Mouse (Mus musculus): ENCODE measurements around the gene Rimbp2.

The Rimbp2 gene

GRCm38 (mm10) chr5:128932776-128933175 lies 20.5 kb downstream of the Rimbp2 start:
- DNase-seq (ENCODE audit: low read depth, low spot score) = no peak

- DNase-seq (ENCODE audit: low read depth, low spot score) = peak; percentile 43
These were observed 28.2 kb downstream of the Rimbp2 start for GRCm38 (mm10) chr5:128925073-128925472.

DNA sequence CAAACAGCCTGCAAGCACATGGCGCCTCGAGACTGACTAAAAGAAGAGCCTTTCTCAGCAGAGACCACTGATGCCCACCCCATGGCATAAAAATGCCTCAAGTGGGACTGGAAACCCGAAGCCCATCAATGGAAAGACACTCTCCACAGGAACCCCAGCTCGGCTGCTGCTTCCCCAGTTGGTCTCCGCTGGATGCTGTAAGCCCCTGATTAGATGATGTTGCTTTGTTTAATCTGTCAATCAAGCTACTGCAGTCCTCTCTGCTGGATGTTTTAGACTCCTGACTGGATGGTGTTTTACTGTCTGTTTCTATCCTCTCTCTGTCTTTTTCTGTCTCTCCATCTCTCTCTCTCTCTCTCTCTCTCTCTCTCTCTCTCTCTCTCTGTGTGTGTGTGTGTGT lies 33.2 kb downstream of the Rimbp2 start:
- DNase-seq (ENCODE audit: low read depth, low spot score) = no peak

DNA sequence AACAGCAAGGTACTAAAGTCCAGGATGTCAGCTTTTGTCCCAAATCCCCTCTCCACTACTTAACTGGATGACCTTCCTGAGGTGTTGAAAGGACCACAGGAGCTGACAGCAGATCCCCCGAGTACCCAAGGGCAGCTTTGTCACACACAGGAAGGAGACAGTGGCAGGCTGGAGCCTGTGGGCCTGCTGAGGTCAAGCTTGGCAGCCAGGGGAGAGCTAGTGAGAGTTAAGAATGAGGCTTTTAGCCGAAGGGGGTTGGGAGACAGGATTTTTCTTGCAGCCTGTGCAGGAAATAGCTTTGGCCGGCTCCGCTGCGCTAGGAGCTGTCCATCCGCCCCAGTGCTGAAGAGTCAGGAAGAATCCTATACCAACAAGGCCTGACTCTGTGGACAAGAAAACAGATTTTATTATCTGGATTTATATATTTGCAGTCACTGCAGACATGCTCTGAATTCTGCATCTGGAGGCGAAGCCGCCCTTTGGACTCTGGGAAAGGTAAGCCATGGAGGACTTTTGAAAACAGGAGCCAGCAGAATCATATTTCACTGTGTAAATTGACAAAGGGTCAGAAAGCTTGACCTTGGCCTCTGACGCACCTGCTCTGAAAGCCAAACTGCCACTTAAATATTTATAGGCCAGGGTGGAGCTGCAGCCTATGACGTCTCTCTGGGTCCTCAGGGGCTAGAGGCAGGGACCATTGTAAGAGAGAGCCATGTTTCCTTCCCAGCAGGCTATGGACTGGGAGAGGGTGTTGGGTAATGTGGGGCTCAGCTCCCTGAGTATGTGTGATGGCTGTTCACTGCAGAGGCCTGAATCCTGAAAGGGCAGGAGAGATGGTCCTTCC lies 35.9 kb downstream of the Rimbp2 start:
- DNase-seq (ENCODE audit: low read depth, low spot score) = no peak

- no peak for DNase-seq (ENCODE audit: low read depth, low spot score)
These were observed 39.5 kb downstream of the Rimbp2 start for GRCm38 (mm10) chr5:128913820-128914219.

DNA sequence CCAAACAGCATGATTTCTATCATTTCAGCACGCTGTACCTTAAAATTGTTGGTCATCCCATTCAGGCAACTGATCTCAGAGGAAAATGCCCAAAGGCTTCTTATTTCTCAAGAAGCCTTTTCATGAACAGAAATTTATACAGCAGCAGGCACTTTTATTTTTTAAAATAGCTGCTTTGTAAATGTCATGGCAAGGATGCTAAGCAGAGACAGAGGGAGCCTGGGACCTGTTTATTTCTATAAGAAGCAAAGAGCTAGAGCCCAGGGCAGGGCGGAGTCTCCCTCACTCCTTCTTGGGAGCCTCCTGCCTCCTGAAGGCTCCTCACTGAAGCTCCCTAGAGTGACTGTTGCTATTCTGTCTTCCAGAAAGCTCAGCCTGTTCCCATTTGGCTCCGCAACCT lies 40.9 kb downstream of the Rimbp2 start:
- peak; percentile 60 for DNase-seq (ENCODE audit: low read depth, low spot score)

DNA sequence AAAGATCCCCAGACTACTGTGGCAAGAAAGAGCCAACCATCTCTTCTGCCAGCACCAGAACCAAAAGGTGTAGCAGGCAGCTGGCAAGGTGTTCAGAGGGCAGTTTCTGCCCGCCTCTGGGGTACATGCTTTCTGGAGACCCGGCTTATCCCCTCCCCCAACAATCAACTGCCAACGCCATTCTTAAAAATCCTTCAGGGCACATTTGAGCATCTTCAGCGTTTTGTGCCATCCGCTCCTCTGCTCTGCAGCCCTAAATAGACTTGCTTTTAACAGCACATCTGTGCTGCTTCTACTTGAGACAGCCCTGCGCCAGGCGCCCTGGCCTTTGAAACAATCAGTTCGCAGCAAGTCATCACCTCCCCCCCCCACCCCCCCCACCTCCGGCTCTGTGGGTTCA lies 41.7 kb downstream of the Rimbp2 start:
- DNase-seq (ENCODE audit: low read depth, low spot score) = peak; percentile 58

DNA sequence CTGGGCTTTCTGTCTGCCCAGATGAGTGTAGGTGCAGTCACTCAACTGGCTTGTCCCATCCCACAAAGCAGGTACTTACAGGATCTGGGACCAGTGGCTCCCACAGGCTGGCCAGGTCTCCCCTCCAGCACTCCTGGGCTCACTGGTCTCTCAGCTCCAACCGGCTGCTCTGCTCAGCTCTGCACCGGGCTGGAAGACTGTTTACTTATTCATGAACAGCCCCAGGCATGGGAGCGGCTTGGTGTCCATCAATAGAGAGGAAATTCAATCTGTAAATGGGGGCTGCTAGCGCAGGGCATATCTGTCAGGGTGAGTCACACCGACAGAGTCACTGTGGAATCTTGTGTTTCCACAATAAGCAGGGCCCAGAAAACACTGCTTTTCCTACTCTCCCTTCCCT lies 49.2 kb downstream of the Rimbp2 start:
- no peak for DNase-seq (ENCODE audit: low read depth, low spot score)

GRCm38 (mm10) chr5:128903120-128903519 lies 50.2 kb downstream of the Rimbp2 start:
- DNase-seq (ENCODE audit: low read depth, low spot score) = no peak

DNA sequence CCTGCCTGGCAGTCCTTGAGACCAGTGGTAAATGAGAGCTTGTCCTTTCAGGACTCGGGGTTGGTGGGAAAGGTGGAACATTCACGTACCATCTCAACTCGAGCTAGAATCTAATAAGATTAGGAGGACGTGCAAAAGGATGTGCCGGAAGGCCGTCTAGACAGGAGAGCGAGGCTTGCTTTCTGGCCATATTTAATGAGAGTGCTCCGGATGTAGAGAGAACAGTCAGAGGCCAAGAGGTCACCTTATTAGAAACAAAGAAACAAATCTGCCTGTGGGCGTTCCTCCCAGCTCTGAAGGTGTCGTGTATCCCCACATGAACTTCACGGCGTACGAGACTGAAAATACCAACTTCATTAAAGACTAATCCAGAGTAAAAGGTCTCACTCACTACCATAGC lies 53.3 kb downstream of the Rimbp2 start:
- DNase-seq (ENCODE audit: low read depth, low spot score) = no peak

DNA sequence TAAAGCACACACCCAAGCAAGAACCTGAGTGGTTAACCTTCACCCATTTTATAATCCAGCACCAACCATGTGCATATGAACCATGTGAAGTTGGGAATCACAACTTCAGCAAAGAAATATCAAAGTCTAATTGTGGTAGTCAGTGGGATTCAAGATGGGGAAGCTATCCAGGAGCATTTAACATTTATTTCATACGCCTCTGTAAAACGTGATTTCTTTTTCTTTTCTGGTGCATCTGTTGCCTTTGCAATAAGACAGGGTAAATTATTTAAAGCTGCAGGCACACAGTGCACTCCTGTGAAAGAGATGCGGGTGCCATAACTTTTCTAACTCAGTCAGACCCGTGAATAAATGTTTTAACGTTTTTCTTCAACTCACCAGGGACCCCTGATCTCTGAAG lies 58.4 kb downstream of the Rimbp2 start:
- DNase-seq (ENCODE audit: low read depth, low spot score) = peak; percentile 67

DNA sequence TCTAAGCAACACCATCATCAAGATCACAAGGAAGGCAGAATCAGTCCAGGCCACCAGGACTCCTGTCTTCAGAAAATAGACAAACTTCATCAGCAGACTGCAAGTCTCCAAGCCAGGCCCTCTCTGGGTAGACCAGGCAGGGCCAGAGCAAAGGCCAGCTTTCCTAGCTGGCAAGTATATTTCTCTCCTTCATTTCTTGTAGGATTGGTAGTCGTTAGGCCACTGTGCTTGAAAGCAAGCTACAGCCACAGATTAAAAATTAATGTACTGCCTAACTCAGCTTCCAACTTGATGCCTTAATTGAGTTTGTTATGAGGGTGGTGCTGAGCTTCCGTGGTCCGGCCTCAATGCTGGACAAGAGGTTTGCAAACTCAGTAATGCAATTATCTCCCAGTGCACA lies 65.7 kb downstream of the Rimbp2 start:
- no peak for DNase-seq (ENCODE audit: low read depth, low spot score)

- DNase-seq (ENCODE audit: low read depth, low spot score) = no peak
These were observed 69.0 kb downstream of the Rimbp2 start for GRCm38 (mm10) chr5:128884320-128884719.

GRCm38 (mm10) chr5:128879092-128879491 lies 74.2 kb downstream of the Rimbp2 start:
- DNase-seq (ENCODE audit: low read depth, low spot score) = no peak

DNA sequence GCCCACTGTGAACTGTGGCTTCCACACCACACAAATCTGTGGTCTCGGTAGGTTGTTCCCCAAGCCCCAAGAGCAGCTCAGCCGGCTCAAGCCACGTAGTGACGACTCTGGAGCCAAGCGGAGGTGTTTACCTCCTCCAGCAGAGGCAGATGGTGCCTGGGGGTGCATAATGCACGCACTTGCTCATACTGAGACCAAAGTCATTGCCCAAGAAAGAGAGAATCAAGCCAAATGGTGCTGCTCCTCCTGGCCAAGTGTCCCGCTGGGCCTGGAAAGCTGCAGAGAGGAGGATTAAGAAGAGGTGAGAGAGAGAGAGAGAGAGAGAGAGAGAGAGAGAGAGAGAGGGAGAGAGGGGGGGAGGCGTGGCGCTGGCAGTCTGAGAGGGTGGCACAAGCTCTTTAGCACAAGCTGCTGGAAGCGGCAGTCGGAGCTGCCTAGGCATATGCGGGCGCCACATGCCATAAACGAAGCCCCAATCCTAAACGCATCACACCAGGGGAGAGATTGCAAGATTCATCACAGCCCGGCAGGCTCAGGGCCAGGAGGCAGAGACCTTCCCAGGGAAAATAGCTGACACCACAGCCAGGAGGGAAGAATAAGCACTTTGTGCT lies 75.8 kb downstream of the Rimbp2 start:
- DNase-seq (ENCODE audit: low read depth, low spot score) = peak; percentile 82

- DNase-seq (ENCODE audit: low read depth, low spot score) = no peak
These were observed 81.6 kb downstream of the Rimbp2 start for GRCm38 (mm10) chr5:128871706-128872105.

- no peak for DNase-seq (ENCODE audit: low read depth, low spot score)
These were observed 86.5 kb downstream of the Rimbp2 start for GRCm38 (mm10) chr5:128866811-128867210.

DNA sequence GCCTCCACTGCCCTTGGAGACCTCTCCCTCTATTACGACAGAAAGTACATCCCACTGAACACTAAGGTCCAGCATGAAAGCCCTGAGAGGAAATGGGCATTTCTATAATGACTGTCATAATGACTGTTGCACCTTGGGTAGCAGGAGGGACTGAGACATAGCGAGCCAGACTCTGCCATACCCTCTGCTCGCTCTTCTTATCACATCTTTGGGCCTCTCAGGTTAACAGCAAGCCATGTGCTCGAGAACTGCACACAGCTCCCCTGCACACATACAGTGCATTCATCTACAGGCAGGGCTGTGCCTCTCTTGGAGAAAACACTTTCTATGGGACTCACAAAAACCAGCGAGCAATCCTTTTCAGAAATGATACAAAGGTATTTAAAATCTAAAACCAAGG lies 87.0 kb downstream of the Rimbp2 start:
- no peak for DNase-seq (ENCODE audit: low read depth, low spot score)

DNA sequence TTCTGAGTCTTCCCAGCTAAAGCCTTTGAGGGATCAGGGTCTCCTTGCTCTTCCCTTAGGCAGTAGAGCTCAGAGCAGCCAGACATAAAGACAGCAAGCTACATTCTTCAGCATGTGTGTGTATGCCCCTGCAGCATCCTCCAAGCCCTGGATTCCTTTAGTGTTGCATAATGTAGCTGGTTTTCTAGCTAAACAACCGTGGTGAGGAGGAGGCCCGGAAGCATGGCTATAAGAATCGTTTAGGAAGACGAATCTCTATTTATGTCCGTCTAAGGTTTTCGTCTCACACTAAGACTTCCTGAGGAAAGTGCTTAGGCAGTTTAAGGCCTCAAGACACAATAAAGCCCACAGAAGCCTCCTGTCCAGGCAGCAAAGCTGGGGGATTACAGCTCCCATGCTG lies 89.8 kb downstream of the Rimbp2 start:
- peak; percentile 76 for DNase-seq (ENCODE audit: low read depth, low spot score)

GRCm38 (mm10) chr5:128860907-128861306 lies 92.4 kb downstream of the Rimbp2 start:
- no peak for DNase-seq (ENCODE audit: low read depth, low spot score)

DNA sequence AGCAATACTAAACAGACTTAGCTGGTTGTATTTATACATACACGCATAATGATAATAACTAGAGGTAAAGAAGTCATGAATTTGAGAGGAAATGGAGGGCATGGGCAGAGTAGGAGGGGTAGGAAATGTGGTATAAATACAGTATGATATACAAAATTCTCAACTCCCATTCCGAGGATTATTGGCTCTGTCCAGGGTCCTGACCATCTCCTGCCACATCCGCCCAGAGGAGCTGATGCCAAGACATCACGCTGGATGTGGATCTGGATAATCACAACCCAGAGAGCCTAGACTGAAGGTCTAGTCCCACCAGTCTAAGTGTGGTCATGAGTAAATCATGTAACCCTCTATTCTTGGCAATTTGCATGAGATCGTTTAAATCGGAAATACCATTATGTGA lies 100.5 kb downstream of the Rimbp2 start:
- no peak for DNase-seq (ENCODE audit: low read depth, low spot score)

GRCm38 (mm10) chr5:128847806-128848205 lies 105.5 kb downstream of the Rimbp2 start:
- DNase-seq (ENCODE audit: low read depth, low spot score) = no peak

DNA sequence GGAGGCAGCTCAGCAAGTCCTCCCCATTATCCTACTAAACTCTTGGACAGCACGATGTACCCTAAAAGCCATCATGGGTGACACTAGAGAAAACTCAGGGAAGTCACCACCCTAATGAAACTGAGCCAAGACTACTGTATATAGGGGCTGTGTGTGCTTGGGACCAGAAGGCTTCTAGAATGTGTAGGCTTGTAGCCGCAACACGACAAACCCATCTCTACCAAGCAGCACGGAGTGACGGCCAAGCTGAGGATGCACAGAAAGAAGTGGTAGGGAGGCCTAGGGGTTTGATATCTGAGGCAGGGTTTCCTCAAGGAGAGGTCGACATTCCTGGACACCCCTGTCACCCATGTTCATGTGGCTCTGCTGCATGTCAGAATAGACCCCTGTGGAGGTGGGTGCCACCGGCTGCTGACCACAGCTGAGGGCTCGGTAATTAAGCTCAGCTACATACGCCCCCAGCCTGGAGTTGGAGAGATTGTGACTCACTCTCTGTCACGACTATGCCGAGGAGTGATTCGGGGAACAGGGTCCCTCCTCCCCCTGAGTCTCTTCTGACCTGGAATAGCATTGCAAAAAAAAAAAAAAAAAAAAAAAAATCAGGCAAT lies 106.7 kb downstream of the Rimbp2 start:
- DNase-seq (ENCODE audit: low read depth, low spot score) = peak; percentile 89
